Mouse (Mus musculus) liver, adult 2 months (tissue): Measurements from ENCODE around the gene Limk2.

Source experiments
- CTCF ChIP-seq: fragments of 200-500 bp; IDR thresholded peaks from 2 replicates; pipeline ENCODE4 v1.5.1; 2011; ENCODE audit warnings: low read depth, low read length, control low read depth
- POLR2A ChIP-seq: fragments of 200-500 bp; IDR thresholded peaks from 2 replicates; pipeline ENCODE4 v1.6.1; 2011; ENCODE audit warnings: low read length, control low read depth; ENCODE audit not compliant: insufficient read depth; ENCODE audit errors: extremely low read depth

DNA sequence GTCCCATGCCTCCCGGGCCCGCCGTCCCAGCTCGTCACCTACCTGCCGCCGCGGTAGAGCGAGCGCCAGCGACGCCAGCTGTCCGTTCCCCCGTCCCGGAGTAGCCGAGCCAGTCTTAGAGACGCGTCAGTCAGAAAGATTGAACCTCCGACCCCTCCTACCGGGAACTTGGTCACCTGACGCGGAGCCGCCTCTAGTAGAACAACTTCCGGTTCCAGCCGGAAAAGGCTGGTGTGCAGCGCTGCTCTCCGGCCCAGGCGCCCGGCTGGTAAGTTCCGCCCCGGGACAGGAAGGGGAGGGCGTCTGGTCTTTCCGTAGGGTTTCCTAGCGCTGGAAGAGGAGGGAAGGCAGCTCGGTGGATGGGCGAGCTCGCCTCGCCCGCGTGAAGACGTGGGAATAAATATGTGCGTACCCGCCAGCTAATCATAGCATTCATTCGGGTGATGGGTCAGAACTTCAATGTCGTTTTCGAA, 43.2 kb upstream of the Limk2 start, which contains the start of gene Rnf185:
- TF ChIP-seq CTCF (no peak), POLR2A (peak; percentile 66)
